Mouse (Mus musculus): Measurements from ENCODE around the gene Dhx38.

GRCm38 (mm10) chr8:109544049-109544448 is 21.6 kb downstream of the Dhx38 start:
- TF ChIP-seq CTCF (conservative IDR thresholded peaks at IDR 0.05; ENCODE audit: low read length): no peak
- no peak for TF ChIP-seq NANOG (IDR thresholded peaks at IDR 0.05; ENCODE audit: borderline replicate concordance, low read length)
- TF ChIP-seq POU5F1 (IDR thresholded peaks at IDR 0.05; ENCODE audit: borderline replicate concordance, low read length): no peak

All from E14TG2a.4 (cell line).